ENCODE assay signal across 15 mouse cellular contexts in genomic region chr5:98939116-98939515, GRCm38 (mm10).
DNase-seq lines count a peak whose midpoint lies in the region; ATAC-seq lines count a peak whose summit lies in the region.
"Had no signal": no experiment of that assay in that cellular context is flagged by ENCODE, and none has a peak within 500 bp of the region (broad histone marks: within the 10 kb centered on the region; RNA-seq: fewer than 3 reads in every experiment).

No protein-coding gene starts in this region.

- H3K9me3 ChIP-seq in forebrain, embryonic 12.5 days, result no peaks in the 10 kb centered on the region
- H3K9me3 ChIP-seq in hindbrain, embryonic 10.5 days, result no peaks in the 10 kb centered on the region
- no peaks in the 10 kb centered on the region for H3K9me3 ChIP-seq in midbrain, embryonic 14.5 days (ENCODE audit: control insufficient read depth, low read length)
- no peaks in the 10 kb centered on the region for H3K9me3 ChIP-seq in embryonic facial prominence, embryonic 10.5 days
- H3K9me3 ChIP-seq: embryonic facial prominence, embryonic 12.5 days had no signal

- ATAC-seq in forebrain, embryonic 12.5 days (ENCODE audit: low FRiP score), result peak; percentile 57; the same call in 1 of the 2 replicates
- peak; percentile 67; the same call in 1 of the 2 replicates for ATAC-seq in midbrain, embryonic 14.5 days (ENCODE audit: low FRiP score, low TSS enrichment)
- no peak for ATAC-seq in granulocyte monocyte progenitor cell, adult 5-6 weeks (replicated peaks; ENCODE audit: poor library complexity, severe bottlenecking)
- ATAC-seq: inflammation-experienced regulatory T-cells, adult 6 months had no signal

- H3K9ac ChIP-seq in forebrain, embryonic 12.5 days, result no peak overlapping the region
- H3K9ac ChIP-seq in midbrain, embryonic 14.5 days (replicated peaks; ENCODE audit: low read length), result no peak overlapping the region
- H3K9ac ChIP-seq: embryonic facial prominence, embryonic 12.5 days had no signal

- DNase-seq in heart, adult 11 months, result peak; percentile 82
- no peak for DNase-seq in heart, postnatal 14 days
- no peak for DNase-seq in hindbrain, embryonic 10.5 days (ENCODE audit: low spot score)
- DNase-seq in midbrain, embryonic 14.5 days, result peak; percentile 45
- no peak for DNase-seq in embryonic facial prominence, embryonic 10.5 days (ENCODE audit: low spot score)
- no peak for DNase-seq in thymus, postnatal 0 days (ENCODE audit: low spot score)
- DNase-seq: heart, adult 2 months; kidney, adult 9 months; lung, adult 18-20 months; thymus, adult 18-20 months had no signal

- H3K27me3 ChIP-seq in forebrain, embryonic 12.5 days, result no peaks in the 10 kb centered on the region
- H3K27me3 ChIP-seq in hindbrain, embryonic 10.5 days (ENCODE audit: insufficient read depth, poor library complexity, severe bottlenecking), result no peaks in the 10 kb centered on the region
- no peaks in the 10 kb centered on the region for H3K27me3 ChIP-seq in midbrain, embryonic 14.5 days (ENCODE audit: control insufficient read depth, insufficient read depth, low read length)
- H3K27me3 ChIP-seq in embryonic facial prominence, embryonic 10.5 days (replicated peaks; ENCODE audit: low read depth, poor library complexity, severe bottlenecking), result peaks cover 42% of the 10 kb centered on the region
- H3K27me3 ChIP-seq: embryonic facial prominence, embryonic 12.5 days had no signal

- H3K36me3 ChIP-seq in forebrain, embryonic 12.5 days (replicated peaks), result no peaks in the 10 kb centered on the region
- H3K36me3 ChIP-seq in hindbrain, embryonic 10.5 days, result no peaks in the 10 kb centered on the region
- no peaks in the 10 kb centered on the region for H3K36me3 ChIP-seq in midbrain, embryonic 14.5 days (ENCODE audit: control insufficient read depth, insufficient read depth, low read length)
- no peaks in the 10 kb centered on the region for H3K36me3 ChIP-seq in embryonic facial prominence, embryonic 10.5 days (replicated peaks)
- H3K36me3 ChIP-seq: embryonic facial prominence, embryonic 12.5 days had no signal

- no peak overlapping the region for H3K4me2 ChIP-seq in forebrain, embryonic 12.5 days
- no peak overlapping the region for H3K4me2 ChIP-seq in midbrain, embryonic 14.5 days (ENCODE audit: low read length)
- H3K4me2 ChIP-seq: embryonic facial prominence, embryonic 12.5 days had no signal

- WGBS in forebrain, embryonic 12.5 days, result 81% methylated on average over 9 of the region's 9 CpGs
- 83% methylated on average over 9 of the region's 9 CpGs for WGBS in hindbrain, embryonic 10.5 days
- 67% methylated on average over 9 of the region's 9 CpGs for WGBS in midbrain, embryonic 14.5 days
- WGBS in embryonic facial prominence, embryonic 10.5 days, result 85% methylated on average over 9 of the region's 9 CpGs

- H3K4me1 ChIP-seq in forebrain, embryonic 12.5 days, result peaks cover 15% of the 10 kb centered on the region
- peaks cover 22% of the 10 kb centered on the region for H3K4me1 ChIP-seq in hindbrain, embryonic 10.5 days (replicated peaks)
- H3K4me1 ChIP-seq in midbrain, embryonic 14.5 days (ENCODE audit: control insufficient read depth, insufficient read depth, low read length), result peaks cover 3% of the 10 kb centered on the region; the same call in 1 of the 2 replicates
- H3K4me1 ChIP-seq in embryonic facial prominence, embryonic 10.5 days, result peaks cover 30% of the 10 kb centered on the region

- intact Hi-C loops in heart, postnatal 14 days (cut with DNase I), result no loop called here

- H3K4me3 ChIP-seq in forebrain, embryonic 12.5 days (replicated peaks), result no peak overlapping the region
- no peak overlapping the region for H3K4me3 ChIP-seq in hindbrain, embryonic 10.5 days
- H3K4me3 ChIP-seq in midbrain, embryonic 14.5 days (replicated peaks; ENCODE audit: low read depth, low read length), result no peak overlapping the region
- H3K4me3 ChIP-seq in embryonic facial prominence, embryonic 10.5 days, result no peak overlapping the region
- H3K4me3 ChIP-seq: embryonic facial prominence, embryonic 12.5 days; heart, adult 2 months had no signal

- H3K27ac ChIP-seq in forebrain, embryonic 12.5 days, result no peak overlapping the region
- peak overlapping the region; percentile 40 for H3K27ac ChIP-seq in hindbrain, embryonic 10.5 days
- H3K27ac ChIP-seq in midbrain, embryonic 14.5 days (replicated peaks; ENCODE audit: low read depth, low read length), result peak overlapping the region; percentile 66
- H3K27ac ChIP-seq in embryonic facial prominence, embryonic 10.5 days (replicated peaks), result no peak overlapping the region
- H3K27ac ChIP-seq: embryonic facial prominence, embryonic 12.5 days; heart, adult 2 months; macrophage had no signal

Comparison
In these comparisons a context has a peak if more than half of its experiments do, and no peak if none do; other contexts are left out.
1. DNase-seq: peak in heart, adult 11 months (single experiment) and midbrain, embryonic 14.5 days (single experiment); none in heart, postnatal 14 days (0 of 2), hindbrain, embryonic 10.5 days (single experiment), embryonic facial prominence, embryonic 10.5 days (single experiment) and thymus, postnatal 0 days (single experiment).
2. H3K27ac ChIP-seq: peak in hindbrain, embryonic 10.5 days (single experiment) and midbrain, embryonic 14.5 days (single experiment); none in forebrain, embryonic 12.5 days (single experiment) and embryonic facial prominence, embryonic 10.5 days (single experiment).